Mouse (Mus musculus) heart, postnatal 4 days (tissue): ENCODE results near the gene Sec14l3. TPM values are rescaled to one million over a fixed set of nuclear protein-coding genes. Genes with fewer than 3 reads are reported as not detected.
"Not testable (repeated sequence)": the region's sequence is repeated elsewhere in the genome, so short reads cannot be mapped to it uniquely, and the experiment has no call there.

Experiments
- DNase-seq: peaks from one replicate; pipeline ENCODE4 v3.0.0; 2021
- total RNA-seq, 2 experiments: library from RNA; stranded (reverse); gene quantifications; 2 replicates each; pipeline ENCODE4 v1.2.3; 2021

Sec14l3 gene
- total RNA-seq: not detected

DNA sequence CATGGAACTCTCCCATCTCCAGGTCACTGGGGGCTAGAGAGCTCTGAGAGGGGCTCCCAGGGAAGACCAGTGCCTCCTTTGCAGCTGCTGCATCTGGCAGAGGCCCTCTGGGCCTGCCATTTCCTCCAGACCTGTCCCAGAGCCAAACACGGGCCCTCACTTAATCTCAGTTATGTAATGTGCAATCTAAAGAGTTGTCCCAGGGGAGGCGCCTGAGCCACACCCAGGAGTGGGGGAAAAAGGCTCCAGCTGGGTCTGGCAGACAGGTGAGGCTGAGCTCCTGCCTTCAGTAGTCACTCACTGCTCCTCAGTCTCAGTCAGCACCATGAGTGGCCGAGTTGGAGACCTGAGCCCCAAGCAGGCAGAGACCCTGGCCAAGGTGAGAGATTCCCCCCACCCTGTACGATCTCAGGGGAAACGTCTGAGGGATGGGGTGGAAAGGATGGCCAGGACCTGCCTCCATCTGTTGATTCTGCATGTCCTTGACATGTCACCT lies at the start of gene Sec14l3:
TSS of gene Sec14l3 (plus strand) at position 215 of the 496 bp plus-strand sequence.
- no peak for DNase-seq

DNA sequence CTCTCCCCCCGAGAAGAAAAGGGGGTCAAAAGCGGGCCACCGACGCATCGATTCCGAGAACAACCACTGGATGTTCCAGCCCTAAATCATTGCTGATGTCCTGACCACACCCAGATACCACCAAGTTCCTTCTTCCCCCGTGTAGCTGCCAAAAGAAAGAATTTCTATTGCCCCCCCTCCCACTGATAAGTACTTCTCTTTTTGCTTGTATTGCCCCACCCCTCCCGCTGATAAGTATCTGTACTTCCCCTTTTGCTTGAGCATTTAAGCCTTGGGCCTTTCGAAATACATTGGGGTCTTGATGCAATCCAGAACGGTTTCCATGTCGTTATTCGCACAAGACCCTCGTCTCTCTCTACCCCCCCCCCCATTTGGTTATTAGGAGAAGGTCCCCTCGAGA lies 48.8 kb upstream of the Sec14l3 start:
- not testable (repeated sequence) for DNase-seq

DNA sequence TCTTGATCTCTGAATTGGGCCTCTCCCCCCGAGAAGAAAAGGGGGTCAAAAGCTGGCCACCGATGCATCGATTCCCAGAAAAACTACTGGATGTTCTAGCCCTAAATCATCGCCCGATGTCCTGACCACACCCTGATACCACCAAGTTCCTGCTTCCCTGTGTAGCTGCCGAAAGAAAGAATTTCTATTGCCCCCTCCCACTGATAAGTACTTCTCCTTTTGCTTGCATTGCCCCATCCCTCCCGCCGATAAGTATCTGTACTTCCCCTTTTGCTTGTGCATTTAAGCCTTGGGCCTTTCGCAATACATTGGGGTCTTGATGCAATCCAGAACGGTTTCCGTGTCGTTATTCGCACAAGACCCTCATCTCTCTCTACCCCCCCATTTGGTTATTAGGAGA lies 42.5 kb upstream of the Sec14l3 start:
- DNase-seq: not testable (repeated sequence)

DNA sequence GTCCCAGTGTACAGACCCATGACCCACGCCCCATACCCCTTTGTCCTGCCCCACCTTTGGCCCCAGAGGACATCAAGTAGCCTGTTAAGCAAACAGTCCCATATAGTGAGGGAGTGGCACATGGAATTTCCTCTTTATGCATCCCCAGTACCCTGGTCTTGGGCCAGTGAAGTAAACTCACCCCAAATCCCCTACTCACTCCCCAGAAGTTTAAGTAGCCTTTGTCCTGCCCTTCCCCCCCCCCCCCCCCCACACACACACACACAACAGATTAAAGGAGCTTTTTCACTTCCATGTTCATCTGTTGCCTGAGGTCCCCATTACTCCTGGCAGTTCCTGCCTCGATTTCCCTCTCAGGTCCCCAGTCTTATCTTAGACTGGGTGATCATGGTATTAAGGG lies 41.3 kb upstream of the Sec14l3 start:
- no peak for DNase-seq

DNA sequence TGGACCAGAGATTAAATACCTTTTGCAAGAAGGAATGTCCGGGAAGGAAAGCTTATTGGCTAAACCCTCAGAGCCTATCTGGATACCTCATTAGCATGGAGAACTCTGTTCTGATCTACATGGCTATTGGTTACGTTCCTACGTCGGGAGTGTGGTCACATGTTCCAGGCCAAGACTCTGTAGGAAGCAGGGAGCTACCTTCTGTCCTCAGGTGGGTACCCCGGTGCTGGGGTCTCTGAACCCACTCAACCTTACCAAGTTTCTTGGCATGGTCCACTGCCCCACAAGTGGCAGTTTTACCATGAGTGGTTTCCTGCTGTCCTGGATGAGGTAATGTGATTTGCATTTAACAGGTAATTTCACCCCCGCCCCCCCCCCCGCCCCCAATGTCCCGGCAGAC lies 37.6 kb upstream of the Sec14l3 start:
- DNase-seq: no peak

DNA sequence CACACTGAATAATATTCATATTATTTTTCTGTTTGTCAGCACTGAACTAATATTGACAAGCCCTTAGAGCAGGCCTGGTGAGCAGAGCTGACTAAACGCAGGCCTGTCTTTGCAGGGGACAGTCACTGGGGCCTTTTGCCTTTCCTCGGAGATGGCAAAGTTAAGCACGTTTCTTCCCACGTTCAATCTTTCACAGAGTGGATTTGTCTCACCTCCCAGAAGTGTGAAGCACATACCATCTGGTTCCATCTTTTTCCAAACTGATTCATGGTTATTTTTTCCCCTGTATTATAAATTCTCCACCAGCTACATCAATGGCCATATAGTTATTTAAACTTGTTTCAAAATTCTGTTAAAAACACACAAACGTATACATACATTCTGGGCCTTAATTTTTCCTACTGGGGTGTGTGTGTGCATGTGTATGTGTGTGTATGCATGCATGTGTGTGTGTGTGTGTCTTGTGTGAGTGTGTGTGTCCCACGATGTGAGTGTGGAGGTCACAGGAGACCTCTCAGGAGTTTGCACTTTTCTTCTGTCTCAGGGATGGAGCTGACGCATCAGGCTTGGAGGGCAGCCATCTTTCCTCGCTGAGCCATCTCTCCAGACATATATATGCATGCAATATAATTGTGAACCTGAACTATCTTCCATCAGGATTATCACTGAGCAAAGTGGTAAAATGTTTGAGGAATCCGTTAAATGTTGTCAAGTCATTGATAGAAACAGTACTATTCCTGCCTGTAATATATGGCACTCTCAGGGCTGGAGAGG lies 36.9 kb upstream of the Sec14l3 start:
- DNase-seq: no peak

DNA sequence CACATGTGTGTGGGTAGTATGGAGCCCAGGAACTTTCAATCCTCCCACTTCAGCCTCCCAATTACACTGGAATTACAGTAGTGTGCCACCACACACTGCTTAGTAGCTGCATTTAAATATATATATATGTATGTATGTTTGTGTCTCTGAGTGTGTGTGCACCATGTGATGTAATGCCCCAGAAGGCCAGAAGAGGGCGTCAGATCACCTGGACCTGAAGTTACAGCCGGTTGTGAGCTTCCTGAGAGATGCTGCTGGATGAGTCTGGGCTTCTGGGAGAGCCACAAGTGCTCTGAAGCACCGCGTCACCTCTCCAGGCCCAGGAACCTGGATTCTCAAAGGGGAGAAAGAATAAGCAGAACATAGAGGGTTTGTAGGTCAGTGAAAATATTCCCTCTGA lies 35.3 kb upstream of the Sec14l3 start:
- DNase-seq: no peak

DNA sequence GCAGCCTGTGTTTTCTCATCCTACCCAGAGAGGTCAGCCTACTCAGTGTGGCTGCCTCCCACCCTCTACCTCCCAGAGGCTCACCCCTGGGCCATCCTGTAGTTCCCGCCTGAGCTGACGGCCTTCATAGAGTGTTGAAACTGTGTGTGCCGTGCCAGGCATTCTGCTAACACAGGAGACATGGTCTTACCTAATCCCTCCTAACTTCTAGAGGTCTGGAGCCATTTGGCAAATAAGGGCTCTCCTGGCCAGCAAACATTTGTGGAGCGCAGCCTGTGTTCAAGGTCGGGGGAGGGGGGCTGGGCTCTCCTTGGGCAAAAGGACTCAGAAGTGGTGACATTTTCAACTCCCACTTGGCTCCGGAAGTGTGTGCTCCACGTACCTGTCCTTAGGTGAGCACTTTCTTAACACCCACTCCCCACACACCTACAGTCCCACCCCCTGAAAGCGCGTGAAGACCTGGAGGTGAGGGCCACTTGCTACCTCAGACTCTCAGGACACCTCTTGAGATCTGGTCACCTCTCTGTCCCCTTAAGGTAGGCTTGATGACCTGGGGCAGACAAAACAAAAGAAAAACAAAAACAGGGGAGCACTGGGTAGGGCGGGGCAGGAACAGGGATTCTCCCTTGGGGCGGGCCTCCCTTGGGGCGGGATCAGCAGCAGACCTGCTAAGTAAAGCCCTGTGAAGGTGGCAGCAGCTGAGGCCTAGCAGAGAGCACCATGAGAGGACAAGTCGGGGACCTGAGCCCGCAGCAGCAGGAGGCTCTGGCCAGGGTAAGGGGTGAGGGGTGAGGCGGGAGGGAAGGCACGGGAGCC lies 33.3 kb upstream of the Sec14l3 start, which contains the start of gene Sec14l4:
TSS of gene Sec14l4 (plus strand) at position 337 of the 816 bp plus-strand sequence.
- DNase-seq: no peak

DNA sequence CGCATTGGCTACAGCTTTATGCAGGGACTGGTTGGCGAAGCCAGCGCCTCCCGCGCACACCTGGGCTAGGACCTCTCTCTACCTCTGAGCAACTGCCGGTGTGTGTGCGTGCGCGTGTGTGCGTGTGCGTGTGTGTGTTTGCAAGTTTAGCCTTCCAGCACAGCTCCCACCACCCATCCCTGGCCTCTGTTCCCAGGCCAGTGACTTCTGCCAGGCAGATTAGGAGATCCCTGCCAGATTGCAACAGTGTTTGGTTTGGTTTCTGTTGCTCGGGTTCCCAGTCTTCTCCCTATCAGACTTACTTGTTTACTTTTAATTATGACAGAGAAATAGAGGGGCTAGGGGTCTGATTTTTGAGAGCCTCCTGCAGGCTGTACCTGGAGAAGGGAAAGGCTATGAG lies 32.7 kb upstream of the Sec14l3 start:
- DNase-seq: no peak

DNA sequence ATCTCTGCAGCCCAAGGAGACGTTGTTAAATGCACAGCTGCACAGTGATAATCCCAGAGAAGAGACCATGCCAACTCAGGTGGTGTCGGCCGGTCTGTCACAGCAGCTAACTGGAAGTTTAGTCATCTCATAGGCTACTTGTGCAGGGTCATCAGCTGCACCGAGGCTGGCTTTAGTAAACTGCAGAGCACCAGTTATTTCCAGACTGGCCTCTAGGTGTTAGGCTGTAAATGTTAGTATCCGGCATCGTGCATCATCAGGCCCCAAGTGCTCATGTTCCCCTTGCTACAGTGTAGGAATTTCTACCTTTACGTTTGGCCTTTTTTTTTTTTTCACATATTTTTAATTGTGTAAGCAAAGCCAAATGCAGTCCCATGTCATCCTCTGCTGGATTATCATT lies 31.2 kb upstream of the Sec14l3 start:
- DNase-seq: no peak

DNA sequence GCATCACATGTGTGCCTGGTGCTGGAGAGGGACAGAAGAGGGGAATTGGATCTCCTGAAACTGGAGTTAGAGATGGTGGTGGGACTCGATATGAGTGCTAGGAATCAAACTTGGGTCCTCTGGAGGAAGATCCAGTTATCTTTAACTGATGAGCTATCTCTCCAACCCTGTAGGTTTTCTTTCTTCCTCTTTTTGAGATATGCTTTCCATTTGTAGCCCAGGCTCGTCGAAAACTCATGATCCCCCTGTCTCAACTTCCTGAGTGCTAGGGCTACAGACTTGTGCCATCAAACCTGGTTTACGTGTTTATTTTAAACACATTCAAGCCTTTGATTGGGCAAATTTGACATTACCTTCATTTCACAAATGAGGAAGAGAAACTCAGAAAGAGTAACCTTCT lies 30.5 kb upstream of the Sec14l3 start:
- no peak for DNase-seq

DNA sequence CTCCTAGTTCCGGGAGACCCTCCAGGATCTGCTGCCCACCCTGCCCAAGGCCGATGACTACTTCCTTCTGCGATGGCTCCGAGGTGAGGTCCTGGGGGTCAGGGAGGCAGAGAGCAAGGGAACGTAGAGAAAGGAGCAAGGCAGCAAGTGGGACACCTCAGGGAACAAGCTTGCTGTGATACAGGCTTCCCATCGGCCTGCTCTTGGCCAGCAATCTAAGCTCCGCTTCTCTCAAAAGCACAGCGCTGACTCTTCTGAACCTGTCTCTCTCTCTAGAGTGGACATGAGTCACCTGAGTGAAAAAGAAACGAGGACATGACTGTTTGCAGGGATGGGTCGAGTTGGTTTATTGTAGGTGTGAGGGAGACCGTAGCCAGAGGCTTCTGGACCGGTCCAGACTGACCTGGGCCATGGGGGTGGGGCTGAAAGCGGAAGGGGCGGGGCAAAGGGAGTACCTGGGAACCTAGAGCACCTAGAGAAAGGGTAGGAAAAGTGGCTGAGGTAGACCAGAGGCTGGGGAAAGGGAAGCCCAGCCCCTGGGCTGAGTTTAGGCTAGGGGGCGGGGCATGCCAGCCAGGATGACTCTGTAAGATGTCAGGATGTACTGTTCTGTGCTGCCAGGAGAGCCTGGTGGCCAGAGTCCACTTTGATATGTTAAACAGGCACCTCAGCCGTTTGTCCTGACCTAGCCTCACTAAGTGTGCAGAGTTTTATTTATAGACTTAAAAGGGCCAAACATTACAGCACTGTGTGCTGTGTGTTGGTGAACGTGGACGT lies 29.3 kb upstream of the Sec14l3 start:
- peak; percentile 15 for DNase-seq

DNA sequence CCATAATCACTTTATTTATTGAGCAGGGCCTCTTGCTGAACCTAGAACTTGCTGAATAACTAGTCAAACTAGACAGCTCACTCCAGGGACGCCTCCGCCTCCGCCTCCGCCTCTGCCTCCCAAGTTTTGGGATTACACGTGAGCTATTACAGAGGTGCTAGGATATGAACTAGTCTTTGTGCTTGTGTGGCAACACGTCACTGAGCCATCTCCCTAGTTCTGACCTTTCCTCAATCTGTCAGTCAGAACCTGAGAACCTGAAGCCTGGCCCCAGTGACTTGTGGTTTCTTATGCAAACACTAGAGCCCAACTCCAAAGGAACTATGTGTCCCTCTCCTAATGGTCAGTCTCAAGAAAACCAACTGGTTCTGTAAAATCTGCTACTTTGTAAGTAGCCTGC lies 28.7 kb upstream of the Sec14l3 start:
- DNase-seq: no peak

DNA sequence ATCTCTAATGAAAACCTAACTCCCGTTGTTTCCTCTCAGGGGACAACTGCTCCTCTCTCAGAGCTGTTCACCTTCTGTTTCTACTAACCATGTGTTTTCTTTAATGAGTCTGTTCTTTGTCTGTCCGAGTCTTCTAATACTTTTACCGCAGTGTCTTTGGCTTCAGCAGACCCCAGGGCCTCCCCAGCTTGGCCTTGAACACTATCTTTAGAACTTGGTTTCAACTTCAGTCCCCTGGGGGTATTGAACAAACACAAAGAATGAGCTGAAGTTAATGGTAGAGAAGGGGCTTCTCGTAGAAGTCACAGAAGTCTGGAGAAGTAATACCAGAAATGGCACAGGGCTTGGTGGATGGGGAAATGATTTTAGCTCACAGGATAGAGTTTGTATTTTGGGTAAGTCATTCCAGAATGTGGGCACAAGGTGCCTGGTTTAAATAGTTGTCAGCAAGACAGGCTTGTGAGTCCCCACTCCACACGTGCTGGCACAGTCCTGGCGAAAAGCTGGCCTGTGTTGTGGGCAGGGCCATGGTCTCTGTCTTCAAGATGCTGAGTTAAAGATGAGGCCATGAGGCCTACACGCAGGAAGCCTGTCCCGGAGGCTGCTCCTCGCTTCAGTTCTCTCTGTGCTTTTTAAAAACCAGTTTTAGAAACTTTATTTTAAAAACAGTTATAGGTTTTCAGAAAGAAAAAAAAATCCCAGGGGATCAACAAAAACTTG lies 28.1 kb upstream of the Sec14l3 start:
- no peak for DNase-seq

DNA sequence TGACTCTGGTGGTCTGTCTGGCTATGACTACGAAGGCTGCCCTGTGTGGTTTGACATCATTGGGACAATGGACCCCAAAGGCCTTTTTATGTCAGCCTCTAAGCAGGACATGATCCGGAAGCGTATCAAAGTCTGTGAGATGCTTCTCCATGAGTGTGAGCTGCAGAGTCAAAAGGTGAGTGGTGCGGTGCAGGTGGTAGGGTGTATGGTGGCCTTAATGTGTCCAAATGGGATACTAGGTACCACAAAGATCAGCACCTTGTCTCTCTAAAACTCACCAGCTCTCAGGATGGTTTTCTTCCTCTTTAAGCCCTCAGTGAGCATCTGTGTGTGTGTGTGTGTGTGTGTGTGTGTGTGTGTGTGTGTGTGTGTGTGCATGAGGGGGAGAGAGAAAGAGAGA lies 24.7 kb upstream of the Sec14l3 start:
- no peak for DNase-seq

DNA sequence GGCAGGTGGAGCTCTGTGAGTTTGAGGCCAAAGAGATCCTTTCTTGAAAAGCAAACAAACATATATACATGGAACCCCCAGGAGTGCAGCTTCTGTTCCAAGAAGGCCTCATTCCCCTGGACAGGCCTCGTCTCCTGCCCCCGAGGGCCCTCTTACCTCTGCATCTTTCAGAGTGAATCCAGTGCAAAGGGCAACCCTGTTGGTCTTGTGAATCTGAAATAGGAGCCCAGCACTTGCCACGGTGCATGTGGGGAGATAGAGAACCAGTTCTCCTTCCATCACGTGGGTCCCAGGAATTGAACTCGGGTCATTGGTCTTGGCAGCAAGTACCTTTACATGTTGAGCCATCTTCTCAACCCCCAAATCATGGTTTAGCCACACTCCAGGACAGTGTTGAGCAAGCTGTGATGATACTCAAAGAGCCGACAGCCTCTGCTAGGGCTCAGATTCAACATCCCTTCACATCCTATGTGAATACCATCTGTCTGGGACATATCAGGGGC lies 23.5 kb upstream of the Sec14l3 start:
- no peak for DNase-seq

DNA sequence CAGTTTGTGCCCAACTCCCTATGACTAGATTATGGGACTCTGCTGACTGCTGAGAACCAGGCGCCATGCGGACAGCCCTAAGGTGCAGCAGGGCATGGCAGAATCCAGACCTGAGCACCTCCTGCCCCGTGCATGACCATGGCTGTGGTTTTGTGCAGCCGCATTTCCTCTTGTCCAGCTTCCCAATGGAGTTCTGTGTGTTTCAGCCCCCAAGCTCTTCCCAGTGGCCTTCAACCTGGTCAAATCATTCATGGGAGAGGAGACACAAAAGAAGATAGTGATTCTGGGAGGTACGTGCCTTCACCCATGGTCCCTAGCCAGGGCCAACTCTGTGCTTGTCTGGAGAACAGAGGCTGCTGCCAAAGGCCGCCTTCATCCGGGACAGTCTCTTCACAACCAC lies 21.6 kb upstream of the Sec14l3 start:
- no peak for DNase-seq

DNA sequence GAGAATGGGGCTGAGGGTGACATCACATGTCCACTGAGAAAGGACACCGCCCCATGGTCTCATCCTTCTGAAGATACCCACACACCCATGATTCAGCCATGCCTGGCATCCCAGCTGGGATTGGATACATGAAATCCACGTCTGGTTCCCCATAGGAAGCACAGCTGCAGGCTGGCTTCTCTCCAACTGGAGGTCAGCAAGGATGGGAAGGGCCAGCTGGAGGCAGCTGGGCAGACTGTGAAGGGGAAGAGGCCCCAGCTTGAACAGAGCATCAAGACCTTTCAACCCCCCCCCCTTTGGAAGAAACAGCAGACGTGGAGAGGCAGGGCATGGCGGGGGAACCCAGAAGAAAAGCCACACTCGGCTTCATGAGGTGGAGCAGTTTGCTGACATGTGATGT lies 18.1 kb upstream of the Sec14l3 start:
- peak; percentile 56 for DNase-seq

DNA sequence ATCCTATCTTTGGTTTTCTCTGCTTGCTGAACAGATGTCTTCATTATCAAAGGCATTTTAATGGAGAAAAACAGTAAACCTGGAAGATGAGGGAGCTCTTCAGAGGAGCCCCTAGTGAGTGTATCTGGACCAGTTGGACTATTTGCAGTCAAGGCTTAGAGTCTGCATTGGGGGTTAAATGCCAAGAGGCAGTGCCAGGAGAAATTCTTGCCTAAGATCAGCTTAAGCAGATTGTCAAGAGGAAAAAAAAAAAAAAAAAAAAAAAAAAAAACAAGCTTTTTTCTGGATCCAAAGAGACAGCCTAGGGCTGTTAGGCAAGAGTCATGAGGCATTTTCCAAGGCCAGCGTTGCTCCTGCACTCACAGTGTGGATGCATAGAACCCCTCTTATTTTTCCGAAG lies 16.9 kb upstream of the Sec14l3 start:
- DNase-seq: no peak

DNA sequence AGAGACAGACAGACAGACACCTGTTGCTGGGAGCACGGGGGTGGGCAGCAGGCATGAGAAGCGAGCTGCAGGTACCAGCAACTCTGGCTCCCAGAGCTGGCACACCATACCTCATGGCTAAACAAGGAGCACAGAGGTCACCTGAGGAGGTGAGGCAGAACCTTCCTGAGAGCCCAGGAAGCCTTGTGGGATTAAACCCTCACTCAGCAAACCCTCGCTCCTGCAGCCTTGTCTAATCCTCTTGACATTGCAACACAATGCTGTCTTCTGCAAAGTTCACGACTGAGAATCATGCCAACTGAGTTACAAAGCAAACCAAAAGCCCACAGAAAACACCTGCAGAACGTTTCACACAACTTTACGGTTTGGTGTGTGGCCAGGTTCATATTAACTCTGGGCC lies 16.2 kb upstream of the Sec14l3 start:
- no peak for DNase-seq

DNA sequence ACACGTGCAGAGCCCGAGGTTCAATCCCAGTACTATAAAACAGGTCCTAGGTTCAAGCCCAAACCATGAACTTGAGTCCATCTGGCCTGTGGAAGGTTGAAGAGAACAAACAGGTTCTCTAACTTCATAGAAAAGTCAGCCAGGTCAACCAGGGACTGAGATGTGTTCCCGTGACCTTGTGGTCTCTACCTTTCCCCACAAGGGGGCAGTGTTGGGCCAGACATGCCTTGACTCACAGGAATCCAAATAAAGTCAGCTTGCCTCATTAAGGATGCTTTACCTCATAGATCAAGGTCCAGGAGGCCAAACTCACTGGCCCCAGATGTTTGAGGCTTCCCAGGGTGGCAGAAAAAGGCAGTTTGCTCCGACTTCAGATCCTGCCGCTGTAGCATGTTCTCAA lies 11.1 kb upstream of the Sec14l3 start:
- DNase-seq: peak; percentile 83
